27 mouse cellular contexts compared by ENCODE assay signal in the genomic region with DNA sequence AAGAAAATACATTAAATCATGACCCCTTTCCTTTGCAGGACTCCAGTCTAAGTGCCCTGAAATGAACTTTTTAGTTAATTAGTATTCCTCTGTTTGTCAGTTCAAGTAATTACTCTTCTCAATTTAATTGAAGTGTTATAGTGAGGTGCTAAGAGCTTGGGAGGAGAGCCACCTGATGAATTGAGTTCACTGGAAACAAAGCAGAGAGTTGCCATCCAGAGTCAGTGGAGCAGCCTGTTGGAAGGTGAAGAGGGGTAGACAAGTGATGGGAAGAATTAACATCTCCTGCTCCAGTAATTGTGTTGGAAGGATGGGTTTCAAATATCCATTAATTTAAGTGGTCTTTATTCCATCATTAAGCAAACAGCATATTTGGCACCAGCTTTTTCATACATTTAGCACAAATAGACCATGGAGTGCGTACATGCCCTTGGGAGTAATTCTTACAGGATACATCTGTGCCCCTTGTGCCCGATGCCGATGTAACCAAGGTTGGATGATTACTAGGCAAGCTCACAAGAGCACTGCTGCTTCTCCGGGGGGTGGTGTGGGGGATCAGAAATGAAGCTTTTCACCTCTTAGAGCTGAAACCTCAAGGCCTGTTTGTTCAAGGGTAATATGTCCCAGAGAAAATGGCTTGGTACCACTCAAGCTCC.
DNase-seq lines count a peak whose midpoint lies in the region; ATAC-seq and TF ChIP-seq lines count a peak whose summit lies in the region.
"Had no signal": no experiment of that assay in that cellular context is flagged by ENCODE, and none has a peak within 500 bp of the region (broad histone marks: within the 10 kb centered on the region; RNA-seq: fewer than 3 reads in every experiment).

No protein-coding gene starts in this region.

- H3K4me3 ChIP-seq in forebrain, embryonic 11.5 days (ENCODE audit: low read depth, low read length), result no peak overlapping the region
- no peak overlapping the region for H3K4me3 ChIP-seq in forebrain, embryonic 10.5 days
- no peak overlapping the region for H3K4me3 ChIP-seq in midbrain, embryonic 12.5 days
- H3K4me3 ChIP-seq in midbrain, postnatal 0 days (ENCODE audit: low read depth, low read length), result no peak overlapping the region
- H3K4me3 ChIP-seq in forebrain, embryonic 15.5 days, result no peak overlapping the region
- H3K4me3 ChIP-seq in intestine, postnatal 0 days (ENCODE audit: low read depth, low read length), result no peak overlapping the region
- H3K4me3 ChIP-seq: heart, adult 2 months; heart, embryonic 10.5 days; heart, embryonic 13.5 days had no signal

- no peak for TF ChIP-seq POLR2A in brain, embryonic 14.5 days (IDR thresholded peaks at IDR 0.05; ENCODE audit: borderline replicate concordance, extremely low read depth, insufficient read depth, insufficient read length, poor library complexity, severe bottlenecking)

- no peak for DNase-seq in forebrain, embryonic 11.5 days (ENCODE audit: low spot score)
- no peak for DNase-seq in forebrain, embryonic 10.5 days (ENCODE audit: extremely low spot score, low spot score)
- no peak for DNase-seq in midbrain, postnatal 0 days (ENCODE audit: low spot score)
- peak; percentile 65 for DNase-seq in brain, embryonic 14.5 days (ENCODE audit: low read depth)
- DNase-seq: adrenal gland, adult 2 months; adrenal gland, postnatal 25 days; cerebellum, adult 18-20 months; cerebellum, adult 9-10 months; cerebellum, postnatal 14 days; gastrocnemius, postnatal 10 days; gastrocnemius, postnatal 36 days; heart, adult 2 months; heart, postnatal 14 days; heart, postnatal 4 days had no signal

- no peaks in the 10 kb centered on the region for H3K9me3 ChIP-seq in forebrain, embryonic 11.5 days (ENCODE audit: control insufficient read depth, low read length)
- no peaks in the 10 kb centered on the region for H3K9me3 ChIP-seq in forebrain, embryonic 10.5 days
- no peaks in the 10 kb centered on the region for H3K9me3 ChIP-seq in midbrain, embryonic 12.5 days
- no peaks in the 10 kb centered on the region for H3K9me3 ChIP-seq in midbrain, postnatal 0 days (ENCODE audit: low read length)
- H3K9me3 ChIP-seq in forebrain, embryonic 15.5 days, result no peaks in the 10 kb centered on the region
- no peaks in the 10 kb centered on the region for H3K9me3 ChIP-seq in intestine, postnatal 0 days (ENCODE audit: control insufficient read depth)
- H3K9me3 ChIP-seq: heart, embryonic 10.5 days; heart, embryonic 13.5 days had no signal

- TF ChIP-seq CTCF in midbrain, postnatal 0 days (IDR thresholded peaks at IDR 0.05), result no peak
- TF ChIP-seq CTCF in brain, embryonic 14.5 days (IDR thresholded peaks at IDR 0.05; ENCODE audit: borderline replicate concordance, extremely low read depth, insufficient read depth, insufficient read length), result no peak
- TF ChIP-seq CTCF in intestine, postnatal 0 days (IDR thresholded peaks at IDR 0.05; ENCODE audit: low read depth), result no peak

- no peaks in the 10 kb centered on the region for H3K4me1 ChIP-seq in forebrain, embryonic 11.5 days (replicated peaks; ENCODE audit: control insufficient read depth, insufficient read depth, low read length)
- H3K4me1 ChIP-seq in forebrain, embryonic 10.5 days, result peaks cover 4% of the 10 kb centered on the region; the same call in 1 of the 2 replicates
- no peaks in the 10 kb centered on the region for H3K4me1 ChIP-seq in midbrain, embryonic 12.5 days
- no peaks in the 10 kb centered on the region for H3K4me1 ChIP-seq in midbrain, postnatal 0 days (ENCODE audit: insufficient read depth, low read length)
- no peaks in the 10 kb centered on the region for H3K4me1 ChIP-seq in forebrain, embryonic 15.5 days
- H3K4me1 ChIP-seq in intestine, postnatal 0 days (replicated peaks; ENCODE audit: control insufficient read depth, insufficient read depth, low read length), result no peaks in the 10 kb centered on the region

- no peak overlapping the region for H3K27ac ChIP-seq in forebrain, embryonic 11.5 days (ENCODE audit: low read depth, low read length)
- no peak overlapping the region for H3K27ac ChIP-seq in forebrain, embryonic 10.5 days
- H3K27ac ChIP-seq in midbrain, embryonic 12.5 days (replicated peaks), result no peak overlapping the region
- H3K27ac ChIP-seq in midbrain, postnatal 0 days (ENCODE audit: low read depth, low read length), result no peak overlapping the region
- no peak overlapping the region for H3K27ac ChIP-seq in forebrain, embryonic 15.5 days (replicated peaks)
- no peak overlapping the region for H3K27ac ChIP-seq in intestine, postnatal 0 days (ENCODE audit: low read depth, low read length)
- H3K27ac ChIP-seq: heart, adult 2 months; heart, embryonic 10.5 days; heart, embryonic 13.5 days; hindbrain, embryonic 14.5 days; hindbrain, postnatal 0 days had no signal

- WGBS in forebrain, embryonic 11.5 days, result 73% methylated on average over 4 of the region's 4 CpGs
- 90% methylated on average over 4 of the region's 4 CpGs for WGBS in forebrain, embryonic 10.5 days
- WGBS in midbrain, embryonic 12.5 days, result 82% methylated on average over 4 of the region's 4 CpGs
- WGBS in midbrain, postnatal 0 days, result 75% methylated on average over 4 of the region's 4 CpGs
- 59% methylated on average over 4 of the region's 4 CpGs for WGBS in forebrain, embryonic 15.5 days
- WGBS in intestine, postnatal 0 days, result 92% methylated on average over 4 of the region's 4 CpGs

- H3K4me2 ChIP-seq in forebrain, embryonic 11.5 days (ENCODE audit: low read depth, low read length, severe bottlenecking), result no peak overlapping the region
- no peak overlapping the region for H3K4me2 ChIP-seq in midbrain, embryonic 12.5 days (replicated peaks)
- H3K4me2 ChIP-seq in midbrain, postnatal 0 days (ENCODE audit: low read depth, low read length, poor library complexity, severe bottlenecking), result no peak overlapping the region
- no peak overlapping the region for H3K4me2 ChIP-seq in forebrain, embryonic 15.5 days (replicated peaks)
- no peak overlapping the region for H3K4me2 ChIP-seq in intestine, postnatal 0 days (replicated peaks; ENCODE audit: low read depth)
- H3K4me2 ChIP-seq: heart, embryonic 13.5 days; hindbrain, embryonic 14.5 days had no signal

- H3K36me3 ChIP-seq in forebrain, embryonic 11.5 days (ENCODE audit: control insufficient read depth, insufficient read depth, low read length), result no peaks in the 10 kb centered on the region
- H3K36me3 ChIP-seq in forebrain, embryonic 10.5 days (replicated peaks), result no peaks in the 10 kb centered on the region
- no peaks in the 10 kb centered on the region for H3K36me3 ChIP-seq in midbrain, embryonic 12.5 days
- H3K36me3 ChIP-seq in midbrain, postnatal 0 days (ENCODE audit: insufficient read depth, low read length), result no peaks in the 10 kb centered on the region
- no peaks in the 10 kb centered on the region for H3K36me3 ChIP-seq in forebrain, embryonic 15.5 days
- H3K36me3 ChIP-seq in intestine, postnatal 0 days (ENCODE audit: control insufficient read depth, insufficient read depth), result no peaks in the 10 kb centered on the region
- H3K36me3 ChIP-seq: G1E; heart, embryonic 10.5 days; heart, embryonic 13.5 days had no signal

- peak; percentile 40; the same call in 1 of the 2 replicates for ATAC-seq in forebrain, embryonic 11.5 days (replicated peaks; ENCODE audit: low FRiP score)
- ATAC-seq in midbrain, embryonic 12.5 days (ENCODE audit: low FRiP score, low read depth), result 0 out of 2 replicates have a peak, but pooled peaks have one; percentile 27
- ATAC-seq in midbrain, postnatal 0 days (ENCODE audit: low FRiP score), result no peak
- ATAC-seq in forebrain, embryonic 15.5 days (replicated peaks), result peak; percentile 73
- no peak for ATAC-seq in intestine, postnatal 0 days
- no peak for ATAC-seq in erythroid progenitor cell, adult 5-6 weeks (replicated peaks; ENCODE audit: low FRiP score, poor library complexity, severe bottlenecking)
- ATAC-seq: hindbrain, postnatal 0 days; inflammation-experienced regulatory T-cells, adult 6 months; intestine, embryonic 16.5 days; Patski had no signal

- H3K9ac ChIP-seq in forebrain, embryonic 11.5 days (ENCODE audit: low read length), result no peak overlapping the region
- H3K9ac ChIP-seq in midbrain, embryonic 12.5 days (replicated peaks), result no peak overlapping the region
- H3K9ac ChIP-seq in midbrain, postnatal 0 days (replicated peaks; ENCODE audit: low read length, poor library complexity, severe bottlenecking), result no peak overlapping the region
- H3K9ac ChIP-seq in forebrain, embryonic 15.5 days (replicated peaks), result no peak overlapping the region
- no peak overlapping the region for H3K9ac ChIP-seq in intestine, postnatal 0 days (ENCODE audit: low read depth, low read length)
- H3K9ac ChIP-seq: heart, embryonic 13.5 days; hindbrain, embryonic 14.5 days had no signal

- H3K27me3 ChIP-seq in forebrain, embryonic 11.5 days (ENCODE audit: control insufficient read depth, insufficient read depth, low read length), result no peaks in the 10 kb centered on the region
- H3K27me3 ChIP-seq in forebrain, embryonic 10.5 days (ENCODE audit: poor library complexity, severe bottlenecking), result no peaks in the 10 kb centered on the region
- no peaks in the 10 kb centered on the region for H3K27me3 ChIP-seq in midbrain, embryonic 12.5 days
- H3K27me3 ChIP-seq in midbrain, postnatal 0 days (ENCODE audit: insufficient read depth, low read length), result no peaks in the 10 kb centered on the region
- no peaks in the 10 kb centered on the region for H3K27me3 ChIP-seq in forebrain, embryonic 15.5 days
- H3K27me3 ChIP-seq in intestine, postnatal 0 days (replicated peaks; ENCODE audit: control insufficient read depth, insufficient read depth, low read length), result no peaks in the 10 kb centered on the region
- H3K27me3 ChIP-seq: CH12.LX; heart, embryonic 13.5 days; Patski had no signal

Comparison
In these comparisons a context has a peak if more than half of its experiments do, and no peak if none do; other contexts are left out.
1. ATAC-seq: peak in forebrain, embryonic 11.5 days (single experiment), midbrain, embryonic 12.5 days (single experiment) and forebrain, embryonic 15.5 days (single experiment); none in midbrain, postnatal 0 days (single experiment), intestine, postnatal 0 days (single experiment) and erythroid progenitor cell, adult 5-6 weeks (single experiment).